Mouse (Mus musculus) 3134 (cell line): ENCODE measurements around the gene Zbtb33.
"Not testable (repeated sequence)": the region's sequence is repeated elsewhere in the genome, so short reads cannot be mapped to it uniquely, and the experiment has no call there.

ENCODE experiments used
- DNase-seq: peaks from one replicate; pipeline ENCODE4 v3.0.0-alpha.2; 2011; ENCODE audit warnings: low spot score; ENCODE audit not compliant: insufficient read length; ENCODE audit errors: extremely low read depth

Zbtb33 gene

GRCm38 (mm10) chrX:38189552-38190457 is at the start of gene Zbtb33:
TSS of gene Zbtb33 (plus strand) at chrX:38189793.
- DNase-seq = peak; percentile 92

- no peak for DNase-seq
Measured at GRCm38 (mm10) chrX:38159097-38159496, 30.5 kb upstream of the Zbtb33 start.

GRCm38 (mm10) chrX:38165315-38165714 is 24.3 kb upstream of the Zbtb33 start:
- DNase-seq = no peak

- no peak for DNase-seq
Measured at GRCm38 (mm10) chrX:38166064-38166463, 23.5 kb upstream of the Zbtb33 start.

DNA sequence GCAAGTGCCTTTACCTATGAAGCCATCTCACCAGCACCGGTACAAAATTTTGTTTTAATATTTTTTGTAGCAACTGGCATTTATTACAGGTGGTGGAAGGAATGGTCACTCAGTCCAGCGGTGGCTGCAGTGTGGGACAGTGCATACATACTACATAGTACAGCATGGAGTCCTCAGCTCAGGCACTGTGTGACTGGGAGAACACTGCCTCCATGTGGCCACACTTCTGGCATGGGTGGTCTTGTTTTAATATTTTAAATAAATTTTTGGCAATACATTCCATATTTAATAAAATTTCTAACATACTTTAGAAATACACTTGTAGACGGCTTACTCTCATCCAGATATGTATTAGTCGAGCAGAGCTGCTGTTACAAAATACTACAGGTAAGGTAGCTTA is 23.0 kb upstream of the Zbtb33 start:
- no peak for DNase-seq

- not testable (repeated sequence) for DNase-seq
Measured at GRCm38 (mm10) chrX:38179891-38180310, 9.7 kb upstream of the Zbtb33 start.

GRCm38 (mm10) chrX:38180656-38181607 is 8.7 kb upstream of the Zbtb33 start:
- no peak for DNase-seq

GRCm38 (mm10) chrX:38181608-38182258 is 7.9 kb upstream of the Zbtb33 start:
- no peak for DNase-seq

DNA sequence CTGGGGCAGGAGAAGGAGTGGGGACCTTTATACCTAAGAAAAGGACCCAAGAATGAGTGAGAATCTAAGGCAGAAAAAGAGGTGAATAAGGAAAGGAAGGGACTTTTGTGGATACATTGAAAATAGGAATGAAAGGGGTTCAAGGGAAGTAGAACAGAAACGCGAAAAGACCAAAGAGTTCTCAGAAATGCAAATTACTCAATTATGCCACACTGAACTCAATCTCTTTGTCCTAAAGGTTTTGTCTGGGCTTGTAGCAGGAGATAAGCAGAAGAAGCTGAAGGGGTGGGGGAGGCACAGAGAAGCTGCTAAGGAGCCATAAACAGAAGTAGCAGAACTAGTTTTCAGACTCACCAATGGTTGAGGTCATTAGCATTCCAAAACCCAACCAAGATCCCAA is 4.1 kb upstream of the Zbtb33 start:
- no peak for DNase-seq

GRCm38 (mm10) chrX:38190458-38190764 is 818 bp downstream of the Zbtb33 start:
- DNase-seq = no peak

DNA sequence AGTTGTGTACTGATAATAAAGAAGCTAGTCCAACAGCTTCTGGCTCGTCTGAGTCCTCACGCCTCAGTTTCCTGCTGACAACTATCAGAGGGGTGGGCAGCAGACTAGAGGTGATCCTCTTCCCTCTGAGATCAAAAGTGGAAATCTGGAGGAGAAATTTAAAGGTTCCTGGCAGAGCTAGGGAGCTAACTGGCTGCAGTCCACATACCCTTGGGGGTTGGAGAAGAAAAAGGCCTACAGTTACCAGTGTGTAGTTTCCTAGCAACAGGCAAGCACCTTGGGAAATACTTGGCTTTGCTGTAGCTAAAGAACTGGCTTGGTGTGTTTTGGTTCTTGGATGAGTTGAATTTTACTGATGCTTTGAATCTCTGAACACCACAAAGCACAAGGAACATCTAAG is 12.2 kb downstream of the Zbtb33 start:
- no peak for DNase-seq

DNA sequence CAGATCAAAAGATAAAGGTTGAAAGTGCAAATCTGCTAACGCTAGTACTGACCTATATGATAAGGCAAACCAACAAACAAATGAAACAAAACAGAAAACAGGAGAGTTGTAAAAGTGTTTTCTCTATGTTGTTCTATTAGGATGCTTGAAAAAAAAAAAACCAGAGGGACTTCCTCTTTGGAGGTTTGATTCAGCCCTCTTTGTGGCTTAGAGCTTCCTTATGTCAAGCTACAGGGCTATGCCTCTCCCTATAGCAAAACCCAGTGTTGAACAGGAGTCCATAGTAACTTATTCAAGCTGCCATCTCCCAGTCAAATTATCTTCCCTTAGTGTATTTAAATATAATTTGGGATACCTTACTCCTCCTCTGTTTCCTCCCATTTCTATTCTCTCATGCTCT is 17.8 kb downstream of the Zbtb33 start:
- no peak for DNase-seq

GRCm38 (mm10) chrX:38216986-38217675 is 27.5 kb downstream of the Zbtb33 start:
- no peak for DNase-seq

GRCm38 (mm10) chrX:38217676-38217991 is 28.0 kb downstream of the Zbtb33 start:
- no peak for DNase-seq

- no peak for DNase-seq
Measured at GRCm38 (mm10) chrX:38222757-38223156, 33.2 kb downstream of the Zbtb33 start.

DNA sequence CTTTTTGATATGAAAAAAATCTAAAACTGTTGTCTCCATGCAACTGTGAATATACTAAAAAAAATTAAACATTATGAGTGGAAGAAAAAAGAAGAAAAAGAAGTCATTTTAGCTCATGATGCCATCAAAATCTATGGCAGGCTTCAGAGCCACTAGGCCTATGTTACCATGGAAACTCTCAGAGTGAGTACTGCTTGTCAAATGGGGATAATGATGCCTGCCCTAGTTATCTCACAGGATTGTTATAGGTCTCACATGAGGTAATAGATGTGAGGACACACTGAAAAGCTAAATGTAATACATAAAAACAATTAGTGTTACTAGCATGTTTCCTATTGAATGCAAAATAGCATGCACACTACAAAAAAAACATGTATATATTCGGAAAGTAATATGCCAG is 40.3 kb downstream of the Zbtb33 start:
- DNase-seq = no peak

GRCm38 (mm10) chrX:38237731-38238130 is 48.1 kb downstream of the Zbtb33 start:
- DNase-seq = no peak
